Mouse (Mus musculus) heart, adult 9 months (tissue): ENCODE results near the gene D630036H23Rik.
A peak's percentile ranks its signal among the peaks of the same experiment; 100 is the strongest.
"Not testable (repeated sequence)": the region's sequence is repeated elsewhere in the genome, so short reads cannot be mapped to it uniquely, and the experiment has no call there.

ENCODE experiments used
- DNase-seq, 2 experiments: peaks; one replicate each; pipeline ENCODE4 v3.0.0; 2022; ENCODE audit warnings: low spot score in 2 of 2

D630036H23Rik gene

DNA sequence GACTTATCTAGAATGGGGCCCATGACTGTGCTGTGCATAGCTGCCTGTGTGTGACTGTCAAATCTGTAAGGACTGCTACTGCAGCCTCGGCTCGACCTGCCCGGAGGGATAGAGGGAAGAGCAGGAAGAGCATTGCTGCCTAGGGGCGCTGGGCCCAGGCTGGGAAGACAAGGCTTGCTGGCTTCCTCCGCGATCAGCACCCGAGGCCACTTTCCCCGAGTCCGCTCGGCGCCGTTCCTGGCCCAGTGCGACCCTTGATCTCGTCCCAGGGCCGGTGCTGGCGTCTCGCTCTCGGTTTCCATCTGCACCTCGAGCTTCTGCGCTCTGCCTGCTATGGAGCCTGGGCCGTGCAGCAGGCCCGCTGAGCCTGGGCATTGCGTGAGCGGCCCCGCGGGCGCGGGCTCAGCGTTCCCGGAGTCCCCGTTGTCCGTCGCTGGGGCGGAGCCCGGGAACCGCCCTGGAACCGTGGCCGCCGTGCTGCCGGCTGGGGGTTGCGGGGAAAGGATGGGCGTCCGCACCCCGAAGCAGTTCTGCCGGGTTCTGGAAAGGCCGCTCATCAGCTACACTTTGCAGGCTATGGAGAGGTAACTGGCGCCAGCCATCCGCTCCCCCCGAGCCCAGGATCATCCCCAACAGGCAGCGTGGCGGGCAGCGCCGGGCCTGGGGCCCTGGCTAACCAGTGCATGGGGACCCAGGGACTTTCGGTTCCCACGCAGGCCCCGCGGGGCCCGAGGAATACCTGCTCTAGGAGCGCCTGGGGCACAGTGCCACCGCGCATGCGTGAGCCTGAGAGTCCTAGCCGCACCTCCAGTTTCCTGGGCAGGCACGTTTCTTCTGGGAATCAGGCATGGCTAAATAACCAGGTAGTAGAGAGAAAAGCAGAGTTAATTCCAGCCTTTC lies at the start of gene D630036H23Rik, which contains the start of gene Ispd:
TSS of gene D630036H23Rik (minus strand) at position 741 of the 900 bp plus-strand sequence.
TSS of gene Ispd (plus strand) at position 10 of the 900 bp plus-strand sequence.
- DNase-seq: peak; percentile 90 to 93

DNA sequence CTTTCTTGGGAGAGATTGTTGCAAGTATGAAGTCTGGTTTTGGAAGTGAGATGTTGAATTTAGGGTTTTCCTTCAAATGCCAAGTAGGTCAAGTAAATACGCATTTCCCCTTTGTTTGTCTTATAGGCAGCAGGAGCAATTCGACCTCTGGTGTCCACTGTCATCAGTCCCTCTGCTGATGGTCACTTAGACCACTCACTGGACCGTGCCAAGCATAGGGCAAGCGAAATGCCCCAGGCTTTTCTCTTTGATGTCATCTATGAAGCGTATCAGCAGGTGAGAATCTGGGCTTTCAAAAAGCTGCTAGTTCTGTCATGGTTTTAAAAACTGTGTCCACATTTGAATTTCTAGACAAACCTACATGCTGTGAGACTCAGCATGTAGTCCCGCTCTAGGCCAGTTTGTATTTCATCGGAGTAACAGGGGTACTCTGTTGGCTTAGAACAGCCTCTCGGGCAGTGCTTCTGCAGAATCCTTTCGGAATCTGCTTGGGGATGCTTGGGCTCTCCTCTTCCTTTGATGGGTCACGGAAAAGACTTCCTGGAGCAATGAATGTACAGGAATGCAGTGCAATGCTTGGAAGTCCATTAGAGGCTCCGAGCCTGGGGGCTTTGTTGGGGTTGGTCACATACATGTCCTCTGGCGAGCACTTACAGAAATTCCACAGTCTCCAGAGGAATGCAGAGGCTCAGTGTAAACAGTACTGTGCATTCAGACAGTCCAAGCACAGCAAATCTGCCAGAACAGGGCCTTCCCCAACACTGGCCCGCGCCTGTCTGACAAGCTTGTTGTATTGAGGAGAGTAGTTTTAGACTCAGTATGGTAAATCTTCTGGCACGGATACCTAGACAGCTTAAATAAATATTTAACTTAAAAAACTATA lies 44.4 kb upstream of the D630036H23Rik start:
- DNase-seq: no peak

DNA sequence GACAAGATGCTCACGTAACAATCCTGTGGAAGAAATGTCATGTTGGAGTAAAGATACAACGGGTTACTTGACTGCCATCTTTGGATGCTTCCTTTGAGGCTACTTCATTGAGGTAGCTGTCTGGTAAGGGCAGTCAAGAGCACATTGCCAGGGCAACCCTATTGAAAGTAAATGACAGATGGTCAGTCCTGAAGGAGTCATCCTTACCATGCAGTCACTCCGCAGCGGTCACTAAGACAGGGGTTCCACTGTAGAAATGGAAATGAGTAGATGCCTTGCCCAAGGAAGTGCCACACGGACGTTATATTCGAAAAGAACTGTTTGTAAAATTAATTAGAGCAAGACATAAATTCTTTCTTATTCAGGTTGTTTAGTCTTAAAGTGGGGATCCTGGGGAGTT lies 43.3 kb upstream of the D630036H23Rik start:
- DNase-seq: no peak

DNA sequence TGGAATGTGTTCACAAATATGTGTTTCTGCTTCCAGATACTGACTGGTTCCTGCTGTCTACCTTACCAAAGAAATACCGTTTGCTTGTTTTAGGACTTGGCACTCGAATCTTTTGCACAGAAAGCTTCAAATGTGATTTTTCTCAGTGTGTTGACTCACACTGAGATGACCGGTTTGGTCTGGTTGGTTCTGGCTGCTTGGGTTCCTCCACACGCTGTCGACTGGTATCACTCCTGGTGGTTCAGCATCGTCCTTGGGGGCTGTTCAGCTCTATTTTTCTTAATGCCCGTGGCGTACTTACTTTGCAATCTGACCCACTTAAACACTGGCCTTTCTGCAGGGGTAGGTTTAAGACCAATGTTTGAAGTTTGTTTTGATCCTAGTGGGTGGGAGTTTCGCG lies 41.7 kb upstream of the D630036H23Rik start:
- no peak for DNase-seq

DNA sequence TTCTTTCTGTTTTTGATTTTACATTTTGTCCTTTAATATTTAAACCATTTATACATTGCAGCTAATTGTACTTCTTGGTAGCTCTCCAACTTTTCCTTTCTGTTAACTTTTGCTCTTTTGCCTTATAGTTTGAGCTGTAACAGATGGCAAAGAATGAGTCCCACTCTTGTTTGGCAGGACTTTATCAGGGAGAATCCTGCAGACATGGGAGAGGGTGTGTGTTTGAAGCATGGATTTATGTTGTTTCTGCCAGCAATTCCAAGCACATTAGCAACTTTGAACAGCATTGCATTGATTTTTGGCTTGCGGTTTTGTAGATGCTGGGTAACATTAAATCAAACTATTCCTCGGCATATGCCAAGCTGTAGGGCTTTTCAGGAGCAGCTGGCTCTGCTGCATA lies 13.1 kb upstream of the D630036H23Rik start:
- DNase-seq: no peak

DNA sequence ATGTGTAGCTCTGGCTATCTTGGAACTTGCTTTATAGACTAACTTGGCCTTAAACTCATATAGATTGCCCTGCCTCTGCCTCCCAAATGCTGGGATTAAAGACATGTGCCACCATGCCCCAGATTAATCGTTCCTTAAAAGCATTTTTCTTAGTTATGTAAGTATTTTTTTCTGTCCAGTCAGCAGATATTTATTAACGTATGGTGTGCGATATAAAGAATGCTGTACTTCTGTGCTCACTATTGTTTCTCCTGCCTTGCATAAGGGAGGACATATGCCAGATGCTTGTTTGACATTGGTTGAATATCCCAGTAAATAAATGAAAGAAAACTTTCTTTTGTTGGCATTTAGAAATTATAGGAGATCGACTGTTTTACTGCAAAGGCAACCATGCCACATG lies 5.0 kb upstream of the D630036H23Rik start:
- no peak for DNase-seq

DNA sequence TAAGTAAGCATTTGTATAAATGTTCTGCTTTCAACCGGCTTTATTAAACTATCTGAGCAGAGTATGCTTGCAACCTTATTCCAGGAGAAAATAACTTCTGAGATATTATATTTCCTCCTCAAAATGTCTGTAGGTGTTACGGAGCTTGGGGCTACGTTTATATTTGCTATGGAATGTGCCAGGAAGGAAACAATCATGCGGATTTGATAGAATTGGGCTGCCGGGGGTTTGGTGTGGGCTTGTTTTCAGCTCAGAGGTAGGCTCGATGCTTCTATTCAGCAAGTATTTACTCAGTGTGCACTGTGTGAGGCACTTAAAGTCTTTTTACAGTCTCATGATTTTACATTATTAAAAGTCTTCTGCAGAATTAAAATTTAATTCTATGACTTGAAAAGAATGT lies 3.4 kb upstream of the D630036H23Rik start:
- DNase-seq: no peak

DNA sequence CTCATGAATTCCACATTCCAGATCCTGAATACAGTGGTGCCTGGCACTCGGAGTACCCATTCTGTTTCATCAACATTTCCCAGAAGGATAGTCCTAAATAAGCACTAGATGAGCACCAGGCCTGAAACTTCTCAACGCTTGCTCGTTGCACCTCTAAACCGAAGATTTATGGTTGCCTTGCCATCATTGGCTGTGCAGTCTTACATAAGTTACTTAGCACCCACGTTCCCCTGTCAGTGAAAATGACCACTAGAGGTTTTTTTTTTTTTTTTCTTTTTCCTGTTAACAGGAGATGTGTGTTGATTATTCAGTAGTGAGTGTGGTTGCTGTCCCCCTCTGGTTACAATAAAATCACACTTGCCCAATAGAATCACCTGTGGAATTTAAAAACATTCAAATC lies 1.2 kb downstream of the D630036H23Rik start:
- no peak for DNase-seq

DNA sequence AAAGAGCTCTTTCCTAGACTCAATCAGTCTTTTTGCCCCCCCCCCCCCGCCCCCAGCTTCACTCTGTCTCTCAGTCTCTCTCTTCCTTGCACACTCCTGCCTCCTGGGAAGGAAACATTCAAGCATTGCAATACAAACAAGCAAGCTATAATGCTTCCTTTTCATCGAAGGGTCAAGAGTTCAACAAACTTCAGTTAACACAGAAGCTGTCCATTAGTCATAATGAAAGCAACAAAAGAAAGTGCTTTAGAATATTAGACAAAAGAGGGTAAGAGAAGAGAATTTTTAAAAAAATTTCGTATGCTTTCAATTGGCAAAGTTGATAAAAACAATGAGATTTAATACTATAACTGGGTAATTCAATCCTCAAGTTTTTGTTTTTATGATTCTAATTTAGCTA lies 1.7 kb downstream of the D630036H23Rik start:
- DNase-seq: no peak

DNA sequence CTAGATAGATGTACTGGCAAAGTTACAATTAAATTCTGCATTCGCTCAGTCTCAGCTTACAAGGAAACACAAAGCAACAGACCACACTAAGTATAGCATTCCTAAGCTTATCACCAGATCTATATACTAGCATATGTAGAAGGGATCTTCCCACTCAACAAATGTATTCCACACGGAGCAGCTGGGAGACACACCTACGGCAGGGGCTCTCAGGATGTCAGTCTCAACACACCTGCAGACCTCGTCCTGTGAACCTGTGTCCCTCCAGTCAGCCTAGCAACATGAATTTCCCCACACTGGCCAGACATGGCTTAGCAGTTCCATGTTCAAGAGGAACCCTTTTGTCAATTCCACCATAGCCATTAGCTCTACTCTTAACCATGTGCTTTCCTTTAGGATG lies 5.6 kb downstream of the D630036H23Rik start:
- DNase-seq: not testable (repeated sequence)

DNA sequence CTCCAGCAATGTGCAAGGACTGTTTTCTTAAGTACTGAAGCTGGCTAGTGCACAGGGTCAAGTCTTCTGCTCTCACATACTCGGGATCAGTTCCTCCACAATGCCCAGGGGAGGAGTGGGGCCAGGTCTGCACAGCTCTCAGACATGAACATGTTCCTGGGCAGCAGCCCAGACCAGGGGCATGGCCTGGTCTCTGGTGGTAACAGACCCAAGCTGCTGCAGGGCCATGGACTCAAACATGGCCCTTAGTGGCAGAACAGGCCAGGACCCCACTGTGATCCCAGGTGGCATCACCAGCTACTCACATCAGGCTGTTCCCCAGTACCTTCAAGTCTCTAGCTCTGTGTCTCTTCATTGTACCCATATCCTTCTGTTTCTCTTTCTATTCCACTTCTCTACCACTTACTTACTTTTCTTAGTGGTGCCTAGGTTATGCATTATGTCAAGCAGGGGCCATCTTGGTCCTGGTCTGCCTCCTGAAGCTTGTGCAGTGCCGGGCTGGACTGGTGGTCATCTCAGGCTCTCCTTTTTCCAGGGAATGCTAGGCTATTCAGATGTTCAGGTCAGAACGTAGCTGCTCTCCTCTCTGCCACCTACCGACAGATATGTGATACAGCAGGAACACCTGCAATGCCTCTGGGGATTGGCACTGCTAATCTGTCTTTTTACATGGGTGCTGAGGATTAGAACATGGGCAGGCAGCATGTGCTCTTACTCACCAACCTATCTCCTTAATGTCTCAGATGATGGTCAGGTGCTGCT lies 8.6 kb downstream of the D630036H23Rik start:
- DNase-seq: no peak

DNA sequence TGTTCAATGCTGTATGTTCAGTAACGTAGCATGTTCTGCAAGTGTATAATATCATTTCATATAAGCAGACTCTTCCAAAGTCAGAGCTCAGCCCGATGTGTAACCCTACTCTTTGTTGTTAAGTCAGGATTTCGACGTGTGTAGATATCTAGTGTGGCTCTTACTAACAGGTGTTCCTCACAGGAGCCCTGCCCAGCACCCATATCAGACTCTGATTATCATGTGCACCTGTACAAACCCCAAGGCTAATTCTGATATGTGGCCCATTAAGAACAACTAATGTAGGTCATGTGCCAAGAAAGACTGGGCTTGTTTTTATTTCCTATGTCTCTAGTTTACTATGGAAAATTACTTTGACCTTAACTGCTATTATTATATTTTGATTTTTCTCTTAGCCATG lies 18.0 kb downstream of the D630036H23Rik start:
- DNase-seq: no peak

DNA sequence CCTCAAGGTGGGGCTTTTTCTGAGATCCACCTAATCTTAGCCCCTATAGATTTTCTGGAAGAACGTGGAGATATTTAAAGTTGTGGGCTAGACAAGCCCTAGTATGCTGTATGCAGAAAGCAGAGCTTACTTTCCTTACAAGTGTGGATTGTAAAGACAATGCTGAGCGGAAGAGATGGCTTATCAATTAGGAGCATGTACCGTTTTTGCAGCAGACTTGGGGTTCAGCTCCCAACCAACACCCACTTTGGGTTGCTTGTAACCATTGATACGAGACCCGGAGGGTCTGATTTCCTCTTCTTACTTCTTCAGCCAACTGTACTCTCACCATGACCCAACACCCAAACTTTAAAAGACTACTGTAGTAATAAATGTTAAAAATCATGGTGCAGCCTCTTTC lies 21.3 kb downstream of the D630036H23Rik start:
- no peak for DNase-seq

DNA sequence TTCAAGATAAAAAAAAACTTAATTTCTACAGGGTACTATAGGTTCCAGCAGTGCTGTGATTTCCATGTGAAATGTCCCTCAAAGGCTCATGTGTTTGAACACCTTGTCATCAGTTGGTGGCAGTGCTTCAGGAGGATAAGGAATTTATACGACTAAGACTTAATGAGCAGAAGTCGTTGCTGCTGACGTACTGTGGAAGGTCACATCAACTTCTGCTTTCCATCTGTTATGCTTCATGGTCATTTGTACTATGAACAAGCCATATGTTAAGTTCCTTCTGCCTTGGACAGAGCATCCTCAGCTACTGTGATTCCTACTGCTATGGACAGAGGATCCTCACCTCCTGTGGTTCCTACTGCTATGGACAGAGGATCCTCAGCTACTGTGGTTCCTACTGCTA lies 21.9 kb downstream of the D630036H23Rik start:
- DNase-seq: no peak

DNA sequence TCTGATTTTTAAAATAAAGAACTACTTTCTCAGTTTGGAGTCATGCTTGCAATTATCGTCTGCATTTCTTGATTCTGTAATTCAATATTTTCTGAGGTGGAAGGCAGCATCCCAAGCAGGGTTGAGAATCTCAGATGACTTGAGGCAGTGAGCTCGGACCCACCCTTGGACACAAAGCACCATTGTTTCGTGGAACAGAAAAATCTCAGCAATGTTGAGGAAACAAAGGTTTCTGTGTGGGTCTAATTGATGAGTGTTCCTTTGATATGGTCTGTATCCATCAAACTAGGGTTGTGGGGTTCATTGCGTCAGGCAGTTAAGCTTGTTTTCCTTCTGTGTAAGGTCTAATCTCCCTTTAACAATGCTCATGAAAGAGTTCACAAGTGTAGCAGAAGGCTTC lies 37.9 kb downstream of the D630036H23Rik start:
- DNase-seq: no peak

DNA sequence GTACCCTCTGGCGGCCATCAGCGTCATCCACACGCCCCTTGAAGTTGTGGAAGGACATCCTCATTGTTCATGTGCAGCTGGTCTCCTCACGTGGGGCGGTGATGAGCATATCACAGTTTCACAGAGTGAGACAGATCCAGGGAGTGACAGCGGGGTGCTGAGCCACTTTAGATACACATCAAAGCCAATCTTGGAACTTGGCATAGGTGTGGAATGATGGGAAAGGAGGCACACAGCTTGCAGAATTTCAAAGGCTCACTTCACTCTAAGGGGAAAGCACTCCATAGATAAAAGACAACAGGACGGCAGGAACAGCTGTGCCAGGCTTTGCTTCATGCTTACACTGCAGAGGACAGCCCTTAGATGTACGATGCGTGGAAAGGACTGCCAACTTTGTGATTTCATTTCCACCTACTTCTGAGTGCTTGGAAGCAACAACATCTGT lies 48.1 kb downstream of the D630036H23Rik start:
- no peak for DNase-seq

DNA sequence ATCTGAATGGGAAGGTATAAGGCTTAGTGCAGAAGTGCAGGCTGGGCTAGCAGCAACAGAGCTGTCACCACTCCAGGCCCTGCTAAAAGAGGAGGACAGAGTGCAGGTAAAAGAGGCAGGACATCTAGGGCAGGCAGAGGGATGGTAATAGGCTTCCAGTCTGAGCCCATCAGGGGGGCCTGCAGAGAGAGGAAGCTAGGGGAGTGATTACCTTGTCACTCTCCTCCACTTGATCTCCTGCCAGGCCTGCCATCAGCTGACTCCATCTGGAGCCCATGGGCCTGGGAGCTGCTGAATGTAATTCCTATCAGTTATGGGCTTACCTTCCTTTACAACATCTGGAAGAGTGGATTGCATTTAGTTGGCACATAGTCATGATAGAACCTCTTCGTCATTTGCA lies 49.3 kb downstream of the D630036H23Rik start:
- DNase-seq: no peak
